Mouse (Mus musculus): ENCODE measurements around the gene Fxyd1.

GRCm38 (mm10) chr7:31085171-31085570, 28.2 kb upstream of the Fxyd1 start:
- TF ChIP-seq CTCF (IDR thresholded peaks at IDR 0.05; ENCODE audit: extremely low read depth, insufficient read depth, low read length) (no peak), POLR2A (IDR thresholded peaks at IDR 0.05; ENCODE audit: extremely low read depth, insufficient read depth, low read length) (no peak)
